Mouse (Mus musculus) heart, postnatal 0 days (tissue): Measurements from ENCODE around the gene Prune2.

Experiments
- CTCF ChIP-seq: IDR thresholded peaks from 2 replicates; pipeline ENCODE4 v1.5.1; 2016; ENCODE audit warnings: antibody characterized with exemption, control low read depth, low read depth
- EP300 ChIP-seq: IDR thresholded peaks from 2 replicates; pipeline ENCODE4 v1.6.1; 2016; ENCODE audit warnings: antibody characterized with exemption, low read depth

DNA sequence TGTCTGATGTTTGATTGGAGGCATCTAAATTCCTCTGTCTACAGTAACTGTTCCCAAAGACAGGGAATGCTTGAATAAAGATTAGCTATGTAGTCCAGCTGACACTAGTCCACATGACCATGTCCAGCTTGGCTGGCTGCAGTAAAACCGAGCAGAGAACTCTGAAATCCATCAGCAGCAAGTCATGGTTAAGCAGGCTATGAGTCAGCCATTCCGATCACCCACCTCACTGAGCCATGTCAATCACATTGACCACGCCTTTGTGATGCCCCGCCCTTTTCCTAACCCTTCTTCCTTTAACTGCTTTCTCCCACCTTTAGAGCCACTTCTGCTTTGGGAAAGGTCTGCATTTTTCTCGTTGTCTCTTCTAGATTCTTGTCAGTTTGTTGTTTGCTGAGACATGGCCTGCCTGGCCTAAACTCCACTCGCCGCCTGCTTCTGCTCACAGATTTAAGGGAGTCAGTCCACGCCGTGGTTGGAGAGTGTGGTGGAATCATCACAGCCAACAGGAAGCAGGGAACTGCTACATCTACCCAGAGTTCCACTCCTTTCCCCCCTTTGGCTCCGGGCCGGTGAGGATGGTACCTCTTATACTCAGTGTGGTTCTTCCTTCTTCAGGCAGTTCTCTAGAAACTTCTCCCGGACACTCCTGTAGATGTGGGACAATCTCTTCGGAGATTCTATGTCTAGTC, 307.9 kb downstream of the Prune2 start:
- TF ChIP-seq CTCF (no peak), EP300 (no peak)
